Mouse (Mus musculus) ovary, adult 10 weeks (tissue): ENCODE data around the gene Ifna1. TPM values are rescaled to one million over a fixed set of nuclear protein-coding genes. Genes with fewer than 3 reads are reported as not detected.

ENCODE experiments used
- polyA plus RNA-seq: library from polyadenylated mRNA; stranded (reverse); fragments of 350-450 nt; fragmentation: Illumina TruSeq; extraction: RNeasy Lipid Tissue Mini Kit (QIAGEN cat#74804); gene quantifications from one replicate; pipeline ENCODE4 v1.2.3, GENCODE M21; 2014

Ifna1 gene
- not detected for polyA plus RNA-seq

GRCm38 (mm10) chr4:88849698-88850097 is at the start of gene Ifna1:
TSS of gene Ifna1 (plus strand) at chr4:88850087.

GRCm38 (mm10) chr4:88802954-88803353 is 46.9 kb upstream of the Ifna1 start, which contains the start of gene Gm13287:
TSS of gene Gm13287 (plus strand) at chr4:88803254.

GRCm38 (mm10) chr4:88805231-88805630 is 44.7 kb upstream of the Ifna1 start, which contains the start of gene Gm13288:
TSS of gene Gm13288 (plus strand) at chr4:88805531.

GRCm38 (mm10) chr4:88815928-88816327 is 34.0 kb upstream of the Ifna1 start, which contains the start of gene Ifna7:
TSS of gene Ifna7 (plus strand) at chr4:88816228.

GRCm38 (mm10) chr4:88819659-88820058 is 30.2 kb upstream of the Ifna1 start, which contains the start of gene Ifna11:
TSS of gene Ifna11 (plus strand) at chr4:88819959.

GRCm38 (mm10) chr4:88827116-88827515 is 22.8 kb upstream of the Ifna1 start, which contains the start of gene Ifna6:
TSS of gene Ifna6 (plus strand) at chr4:88827416.

GRCm38 (mm10) chr4:88835225-88835624 is 14.7 kb upstream of the Ifna1 start, which contains the start of gene Ifna5:
TSS of gene Ifna5 (plus strand) at chr4:88835525.

GRCm38 (mm10) chr4:88841438-88841911 is 8.4 kb upstream of the Ifna1 start, which contains the start of gene Ifna4:
TSS of gene Ifna4 (plus strand) at chr4:88841861.

GRCm38 (mm10) chr4:88880101-88880500 is 30.2 kb downstream of the Ifna1 start, which contains the start of gene Ifne:
TSS of gene Ifne (minus strand) at chr4:88880201.

Other genes with a start within 250 kb of the Ifna1 start
- gene Ifna12, start 246.7 kb upstream of the Ifna1 start, polyA plus RNA-seq = not detected
- 24.0 TPM for gene C87499, start 215.7 kb upstream of the Ifna1 start, polyA plus RNA-seq
- not detected for gene Ifna13, start 205.6 kb upstream of the Ifna1 start, polyA plus RNA-seq
- gene Ifna16, start 173.2 kb upstream of the Ifna1 start, polyA plus RNA-seq = not detected
- not detected for gene Ifna2, start 166.2 kb upstream of the Ifna1 start, polyA plus RNA-seq
- not detected for gene Ifnab, start 158.7 kb upstream of the Ifna1 start, polyA plus RNA-seq
- gene Gm26566, start 128.3 kb upstream of the Ifna1 start, polyA plus RNA-seq = not detected
- gene Klhl9, start 127.6 kb upstream of the Ifna1 start, polyA plus RNA-seq = 236 TPM
- not detected for gene Gm13271, start 95.2 kb upstream of the Ifna1 start, polyA plus RNA-seq
- not detected for gene Gm13283, start 90.0 kb upstream of the Ifna1 start, polyA plus RNA-seq
- not detected for gene Gm13290, start 76.3 kb upstream of the Ifna1 start, polyA plus RNA-seq
- not detected for gene Gm13289, start 73.2 kb upstream of the Ifna1 start, polyA plus RNA-seq
- gene Gm13272, start 70.2 kb upstream of the Ifna1 start, polyA plus RNA-seq = not detected
- not detected for gene Ifnz, start 68.0 kb upstream of the Ifna1 start, polyA plus RNA-seq
- gene Gm13276, start 64.4 kb upstream of the Ifna1 start, polyA plus RNA-seq = not detected
- not detected for gene Gm13277, start 61.5 kb upstream of the Ifna1 start, polyA plus RNA-seq
- gene Gm13278, start 58.5 kb upstream of the Ifna1 start, polyA plus RNA-seq = not detected
- not detected for gene Gm13275, start 55.6 kb upstream of the Ifna1 start, polyA plus RNA-seq
- gene Gm13279, start 52.7 kb upstream of the Ifna1 start, polyA plus RNA-seq = not detected
- gene Gm13285, start 50.4 kb upstream of the Ifna1 start, polyA plus RNA-seq = not detected
- gene Gm13287, start 46.8 kb upstream of the Ifna1 start, polyA plus RNA-seq = not detected
- gene Gm13288, start 44.6 kb upstream of the Ifna1 start, polyA plus RNA-seq = not detected
- gene Ifna7, start 33.9 kb upstream of the Ifna1 start, polyA plus RNA-seq = not detected
- gene Ifna11, start 30.1 kb upstream of the Ifna1 start, polyA plus RNA-seq = not detected
- not detected for gene Ifna6, start 22.7 kb upstream of the Ifna1 start, polyA plus RNA-seq
- gene Ifna5, start 14.6 kb upstream of the Ifna1 start, polyA plus RNA-seq = not detected
- not detected for gene Ifna4, start 8.2 kb upstream of the Ifna1 start, polyA plus RNA-seq
- not detected for gene Ifne, start 30.1 kb downstream of the Ifna1 start, polyA plus RNA-seq